Mouse (Mus musculus) CD8-positive naive resting alpha-beta T cell, adult 2 months (primary cell): Measurements from ENCODE around the gene Ascc2.

Experiments
- DNase-seq, 2 experiments: peaks; one replicate each; pipeline ENCODE4 v3.0.0; 2022; ENCODE audit warnings: low read depth in 2 of 2, low spot score in 2 of 2

The Ascc2 gene

GRCm38 (mm10) chr11:4637534-4638234 is at the start of gene Ascc2:
Ascc2 (plus strand) TSS chr11:4637747.
- peak; percentile 77 to 80 for DNase-seq

DNA sequence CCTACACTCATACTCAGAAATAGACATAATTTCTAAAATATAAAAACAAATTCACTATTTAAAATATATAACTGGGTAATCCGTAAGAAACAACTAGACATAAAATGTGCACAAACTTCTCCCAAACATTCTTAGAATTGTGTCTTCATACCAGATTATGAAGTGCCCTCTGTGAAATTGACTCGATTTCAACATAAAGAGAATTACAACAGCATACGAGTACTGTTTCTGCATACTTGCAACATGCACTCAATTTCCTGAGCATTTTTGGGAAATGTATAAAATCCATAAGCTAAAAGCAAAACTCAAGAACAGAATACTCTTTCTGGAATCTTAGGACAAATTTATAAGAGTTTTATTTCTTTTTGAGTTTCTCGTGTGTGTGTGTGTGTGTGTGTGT is 45.7 kb upstream of the Ascc2 start:
- no peak for DNase-seq

DNA sequence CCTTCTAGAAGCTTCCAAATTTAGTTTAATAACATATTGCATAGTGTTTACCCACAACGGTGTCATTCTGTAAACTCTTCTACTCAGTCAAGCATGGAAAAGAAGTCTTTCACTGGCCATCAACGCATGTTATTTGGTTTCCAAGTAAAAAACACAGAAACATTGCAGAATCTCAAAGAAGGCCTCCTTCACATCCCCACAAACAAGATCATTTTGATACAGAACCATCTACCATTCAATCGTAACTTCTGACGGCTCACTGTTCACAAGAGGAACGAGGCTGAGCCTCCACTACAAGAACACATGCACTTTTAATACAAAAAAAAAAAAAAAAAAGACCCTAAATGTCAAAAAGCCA is 44.1 kb upstream of the Ascc2 start:
- DNase-seq, result no peak

GRCm38 (mm10) chr11:4593849-4594607 is 43.5 kb upstream of the Ascc2 start:
- DNase-seq, result peak; percentile 20 to 36

DNA sequence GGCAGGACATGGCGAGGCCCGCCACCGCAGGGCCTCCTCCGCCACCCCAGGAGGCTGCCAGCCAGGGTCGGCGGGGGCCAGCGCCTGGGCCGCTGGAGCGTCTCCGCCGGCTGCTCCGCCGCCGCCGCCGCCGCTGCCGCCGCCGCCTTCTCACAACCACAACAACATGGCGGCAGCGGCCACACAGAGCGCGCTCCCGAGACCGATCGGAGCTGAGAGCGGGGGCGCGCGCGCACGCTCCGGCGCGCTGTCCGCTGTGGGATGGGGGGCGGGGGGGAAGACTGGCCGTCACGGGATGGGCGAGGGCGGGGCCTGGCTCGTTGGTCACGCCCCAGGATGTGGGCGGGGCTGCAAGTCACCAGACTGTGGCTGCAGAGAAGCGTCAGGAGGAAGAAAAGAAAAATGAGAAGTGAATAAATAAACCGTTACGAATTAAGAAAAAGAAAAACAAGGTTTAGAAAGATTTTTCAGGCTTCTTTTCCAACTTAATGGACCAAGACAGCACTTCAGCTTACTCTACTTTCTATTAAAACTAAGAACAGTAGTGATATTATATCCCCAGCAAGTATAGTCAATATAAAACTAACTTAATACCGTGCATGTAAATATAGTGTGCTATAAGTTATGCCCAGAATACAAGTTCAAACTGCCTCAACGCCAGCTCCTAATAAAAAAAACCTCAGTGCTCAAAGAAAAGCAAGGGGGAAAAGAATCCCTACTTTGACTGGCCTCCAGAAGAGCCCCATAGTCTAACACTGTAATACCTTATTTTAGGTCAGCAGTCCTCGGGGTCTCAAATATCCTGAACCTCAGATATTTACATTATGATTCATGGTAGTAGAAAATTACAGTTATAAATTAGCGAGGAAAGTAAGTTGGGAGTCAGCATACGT is 42.7 kb upstream of the Ascc2 start, which contains the start of gene Mtmr3:
Gene Mtmr3 (minus strand): TSS at position 256 of the 893 bp plus-strand sequence.
- peak; percentile 89 to 96 for DNase-seq

DNA sequence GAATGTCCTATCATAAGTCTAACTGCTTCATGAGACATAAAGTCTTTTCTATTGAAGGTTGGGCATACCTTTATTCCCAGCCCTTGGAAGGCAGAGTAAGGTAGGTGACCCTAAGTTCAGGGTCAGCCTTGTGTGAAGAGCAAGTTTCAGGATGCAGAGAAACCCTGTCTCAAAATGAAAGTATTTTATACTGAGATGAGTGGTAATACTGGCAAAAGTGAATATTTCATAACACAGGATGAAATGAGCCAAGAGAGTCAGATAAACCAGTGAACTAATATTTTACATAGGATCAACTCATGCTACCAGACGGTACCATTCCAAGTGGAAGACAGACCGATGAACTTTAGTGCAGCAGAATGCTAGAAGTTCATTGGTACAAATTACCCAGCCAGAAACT is 39.1 kb upstream of the Ascc2 start:
- DNase-seq, result no peak

DNA sequence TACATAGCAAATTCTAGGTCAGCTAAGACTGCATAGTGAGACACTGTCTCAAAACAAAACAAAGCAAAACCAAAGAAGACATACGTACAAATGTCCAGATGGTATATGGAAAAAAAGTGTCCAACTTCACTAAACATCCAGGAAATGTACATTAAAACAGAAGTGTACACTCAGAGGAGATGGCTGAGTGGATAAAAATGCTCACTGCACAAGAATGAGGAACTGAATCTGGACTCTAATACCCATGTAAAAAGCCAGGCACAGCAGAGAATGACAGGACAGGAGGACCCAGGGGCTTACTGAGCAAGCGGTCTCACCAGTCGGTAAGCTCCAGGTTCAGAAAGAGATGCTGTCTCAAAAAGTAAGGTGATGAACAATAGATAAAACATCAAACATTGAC is 37.6 kb upstream of the Ascc2 start:
- no peak for DNase-seq

GRCm38 (mm10) chr11:4601890-4602289 is 35.7 kb upstream of the Ascc2 start:
- no peak for DNase-seq

DNA sequence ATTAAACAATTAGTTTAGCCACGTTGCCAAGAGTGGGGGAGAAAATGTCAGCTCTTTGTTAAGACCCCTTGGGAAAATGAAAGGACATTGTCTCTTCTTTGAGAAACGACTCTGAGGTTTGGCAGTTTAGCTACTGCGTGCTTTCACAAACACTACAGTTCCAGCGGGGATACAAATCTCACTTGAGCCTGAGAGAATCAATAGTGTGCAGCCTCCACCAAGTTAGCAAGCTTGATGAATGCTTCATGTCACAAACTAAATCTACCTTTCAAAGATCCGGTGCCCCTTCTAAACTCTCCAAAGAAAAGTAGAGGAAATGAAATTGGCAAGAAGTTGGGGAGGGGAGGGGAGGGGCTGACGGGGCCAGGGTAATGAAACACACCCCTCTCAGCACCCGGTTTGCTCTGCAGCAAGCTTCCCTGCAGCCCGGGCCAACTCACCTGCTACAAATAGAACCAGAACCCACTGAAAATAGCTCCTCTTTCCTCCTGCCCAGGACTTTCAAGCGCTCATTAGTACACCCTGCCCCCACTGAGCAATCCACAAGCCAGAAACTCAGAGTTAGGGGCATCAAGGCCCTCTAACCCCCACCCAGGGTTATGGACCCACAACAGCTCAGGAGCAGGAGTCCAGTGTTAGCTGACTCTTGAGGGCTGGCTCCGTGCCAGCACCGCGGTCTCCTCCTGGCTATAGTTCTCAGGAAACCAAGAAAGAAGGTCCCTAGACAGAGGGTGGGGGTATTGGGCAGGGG is 34.7 kb upstream of the Ascc2 start:
- DNase-seq, result no peak

DNA sequence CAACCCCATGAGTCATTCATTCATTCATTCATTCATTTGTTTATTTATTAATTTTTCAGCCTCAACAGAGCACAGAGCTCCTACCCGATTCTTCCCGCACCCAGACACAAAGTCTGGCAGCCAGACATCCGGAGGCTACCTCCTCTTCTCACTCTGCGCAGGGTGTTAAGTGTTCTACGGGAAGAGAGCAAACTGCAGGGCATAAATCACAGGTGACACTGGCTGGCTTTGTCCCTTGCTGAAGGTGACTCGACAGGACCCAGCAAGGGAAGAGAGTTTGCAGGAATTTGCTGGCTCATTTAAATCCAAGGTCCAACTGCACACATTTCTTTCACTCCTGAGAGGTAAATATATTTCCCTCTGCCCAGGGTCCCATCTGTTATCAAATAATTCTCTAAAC is 33.1 kb upstream of the Ascc2 start:
- no peak for DNase-seq

GRCm38 (mm10) chr11:4605414-4605813 is 32.1 kb upstream of the Ascc2 start:
- no peak for DNase-seq

DNA sequence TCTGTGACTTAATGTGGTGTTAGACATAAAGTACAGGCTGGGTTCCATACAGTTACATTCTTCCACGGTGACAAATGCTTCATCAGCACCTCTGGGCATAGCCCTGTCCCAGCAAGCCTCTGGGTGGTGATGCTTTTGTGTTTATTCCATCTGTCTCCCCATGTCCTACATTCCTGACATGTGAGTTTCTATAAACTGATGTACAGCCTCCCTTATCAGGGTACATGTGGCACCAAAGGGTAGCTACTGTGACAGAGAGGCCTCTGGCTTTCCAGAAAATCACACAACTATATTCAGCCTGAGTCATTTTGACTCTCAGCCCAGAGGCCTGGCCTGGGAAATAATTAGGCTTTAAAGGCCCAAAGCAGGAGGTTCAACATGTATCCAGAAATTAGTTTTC is 31.0 kb upstream of the Ascc2 start:
- DNase-seq, result no peak

DNA sequence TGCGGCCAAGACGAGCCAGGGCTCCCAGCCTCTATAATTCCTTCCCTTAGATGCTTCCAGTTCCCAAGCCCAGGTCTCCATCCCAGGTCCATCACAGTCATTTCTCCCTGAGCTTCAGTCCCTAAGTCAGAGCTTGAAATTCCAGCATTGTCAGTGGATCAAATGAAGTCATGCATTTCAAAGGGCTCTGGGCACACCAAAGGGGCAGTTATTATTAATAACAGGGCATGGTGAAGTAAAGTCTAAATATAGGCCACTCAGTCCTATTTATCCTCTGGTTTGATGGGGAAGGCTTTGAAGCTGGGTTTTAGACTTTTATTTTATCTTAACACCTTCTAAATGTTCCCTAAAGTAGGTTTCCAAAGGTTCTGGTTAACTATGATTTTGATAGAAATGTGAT is 25.6 kb upstream of the Ascc2 start:
- no peak for DNase-seq

- DNase-seq, result no peak
Observed at GRCm38 (mm10) chr11:4620017-4620485, 17.5 kb upstream of the Ascc2 start, which contains the start of gene Gm11032. Gm11032 (plus strand) TSS chr11:4620067.

GRCm38 (mm10) chr11:4620501-4621108 is 16.9 kb upstream of the Ascc2 start:
- no peak for DNase-seq

DNA sequence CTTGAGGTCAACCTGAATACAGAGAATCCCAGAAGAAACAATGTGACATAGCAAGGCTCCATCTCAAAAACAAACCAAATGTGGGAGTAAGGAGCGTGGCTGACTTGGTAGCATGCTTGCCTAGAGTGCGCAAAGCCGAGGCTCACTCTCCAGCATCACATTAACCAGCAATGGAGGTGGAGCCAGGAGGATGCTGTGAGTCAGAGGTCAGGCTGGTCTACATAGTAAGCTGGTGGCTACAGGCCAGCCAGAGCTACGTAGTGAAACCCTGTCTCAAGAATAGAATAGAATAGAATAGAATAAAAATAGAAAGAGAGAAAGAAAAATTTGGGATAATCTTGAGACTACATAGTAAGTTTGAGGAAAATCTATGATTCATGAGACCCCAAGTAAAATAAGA is 15.7 kb upstream of the Ascc2 start:
- no peak for DNase-seq

- no peak for DNase-seq
Observed at GRCm38 (mm10) chr11:4622442-4622986, 15.0 kb upstream of the Ascc2 start.

DNA sequence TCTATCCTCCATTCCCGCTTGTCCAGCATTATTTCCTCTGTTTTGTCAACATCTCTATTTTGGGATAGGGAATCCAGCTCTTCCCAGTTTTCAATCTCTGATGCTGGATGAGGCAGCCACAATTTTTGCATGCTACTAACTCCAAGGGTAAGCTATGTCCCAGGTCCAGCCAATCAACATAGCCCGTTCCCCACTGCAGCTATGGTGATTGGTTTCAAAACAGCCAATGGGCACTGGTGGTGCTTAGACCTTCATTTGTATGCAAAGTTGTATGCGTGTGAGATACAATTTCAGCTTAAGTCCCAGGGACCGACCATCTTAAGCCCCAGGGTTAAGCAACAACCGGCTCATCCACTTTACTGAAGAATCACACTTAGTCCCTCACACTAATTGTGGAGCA is 14.6 kb upstream of the Ascc2 start:
- DNase-seq, result no peak

DNA sequence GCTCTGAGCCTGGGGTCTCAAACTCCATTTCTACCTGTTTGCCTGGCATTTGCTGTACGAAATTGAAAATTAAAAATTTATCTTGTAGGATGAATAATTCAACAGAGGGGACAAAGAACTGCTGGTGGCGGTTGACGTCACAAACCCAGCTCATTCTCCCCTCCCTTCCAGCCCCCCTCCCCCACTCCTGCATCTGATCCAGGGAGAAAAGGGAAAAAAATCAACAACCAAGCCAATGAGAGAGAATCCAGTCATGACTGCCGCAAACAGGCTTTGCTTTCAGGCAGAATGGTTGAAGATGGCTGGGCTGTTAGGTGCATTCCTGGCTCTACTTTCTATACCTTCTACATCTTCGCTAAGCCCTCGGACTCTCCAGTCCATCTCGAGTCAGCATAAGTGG is 11.6 kb upstream of the Ascc2 start:
- no peak for DNase-seq

- no peak for DNase-seq
Observed at GRCm38 (mm10) chr11:4627636-4628035, 9.9 kb upstream of the Ascc2 start.
